Mouse (Mus musculus) neural tube, embryonic 15.5 days (tissue): Measurements from ENCODE around the gene Gale. TPM values are rescaled to one million over a fixed set of nuclear protein-coding genes. Genes with fewer than 3 reads are reported as not detected.
"Not testable (repeated sequence)": the region's sequence is repeated elsewhere in the genome, so short reads cannot be mapped to it uniquely, and the experiment has no call there.

Experiments used
- ATAC-seq: fragments of 200-750 bp; cut with Nextera tagmentation; 2 replicates; pipeline ENCODE4 v1.8.0; 2017; ENCODE audit warnings: mild to moderate bottlenecking, moderate TSS enrichment, moderate library complexity; ENCODE audit not compliant: low FRiP score
- H3K27ac ChIP-seq: fragments of 300-500 bp; sonication (generic); replicated peaks from 2 replicates; pipeline ENCODE4 v1.5.1; 2015; ENCODE audit warnings: mild to moderate bottlenecking, inconsistent platforms
- H3K27me3 ChIP-seq: fragments of 300-500 bp; sonication (generic); replicated peaks from 2 replicates; pipeline ENCODE4 v1.6.1; 2015; ENCODE audit warnings: inconsistent platforms
- H3K36me3 ChIP-seq: fragments of 300-500 bp; sonication (generic); 2 replicates; pipeline ENCODE4 v1.6.1; 2015; ENCODE audit warnings: inconsistent platforms
- H3K4me1 ChIP-seq: fragments of 300-500 bp; sonication (generic); 2 replicates; pipeline ENCODE4 v1.6.1; 2015; ENCODE audit warnings: inconsistent platforms
- H3K4me2 ChIP-seq: fragments of 300-500 bp; sonication (generic); 2 replicates; pipeline ENCODE4 v1.6.1; 2015; ENCODE audit warnings: inconsistent platforms, mild to moderate bottlenecking, moderate library complexity
- H3K4me3 ChIP-seq: fragments of 300-500 bp; sonication (generic); replicated peaks from 2 replicates; pipeline ENCODE4 v1.5.1; 2015; ENCODE audit warnings: mild to moderate bottlenecking, inconsistent platforms
- H3K9ac ChIP-seq: fragments of 300-500 bp; sonication (generic); replicated peaks from 2 replicates; pipeline ENCODE4 v1.6.1; 2015; ENCODE audit warnings: mild to moderate bottlenecking, inconsistent platforms
- H3K9me3 ChIP-seq: fragments of 300-500 bp; sonication (generic); replicated peaks from 2 replicates; pipeline ENCODE4 v1.6.1; 2016; ENCODE audit warnings: inconsistent platforms
- WGBS: fragments of 180-500 bp; shearing (Covaris S2); methylation state at CpG from one replicate; pipeline ENCODE4 v1.1.7; 2015; ENCODE audit warnings: mixed read lengths; 5-methylcytosine and 5-hydroxymethylcytosine counted together
- polyA plus RNA-seq: library from polyadenylated mRNA; unstranded; fragments of >200 nt; fragmentation: Nextera tagmentation; extraction: Ambion mirVana; gene quantifications from 2 replicates; pipeline ENCODE4 v1.2.1, GENCODE M21; 2015

Gene Gale
- polyA plus RNA-seq, 1 experiment from 2014 or later, result 53.5 TPM

GRCm38 (mm10) chr4:135928376-135928775 is 35.2 kb upstream of the Gale start:
- no peaks in the 10 kb centered on the region for H3K9me3 ChIP-seq
- ATAC-seq, result no peak
- peaks cover 36% of the 10 kb centered on the region for H3K36me3 ChIP-seq
- H3K4me1 ChIP-seq, result no peaks in the 10 kb centered on the region
- no peaks in the 10 kb centered on the region for H3K27me3 ChIP-seq
- no peak overlapping the region for H3K4me3 ChIP-seq
- whole genome bisulfite sequencing, result 84% methylated on average over 9 of the region's 9 CpGs
- H3K4me2 ChIP-seq, result no peak overlapping the region
- no peak overlapping the region for H3K9ac ChIP-seq
- no peak overlapping the region for H3K27ac ChIP-seq

- Histone ChIP-seq H3K27ac (no peak overlapping the region), H3K4me2 (no peak overlapping the region), H3K27me3 (no peaks in the 10 kb centered on the region), H3K9ac (no peak overlapping the region), H3K36me3 (peaks cover 41% of the 10 kb centered on the region), H3K4me1 (no peaks in the 10 kb centered on the region), H3K4me3 (no peak overlapping the region), H3K9me3 (no peaks in the 10 kb centered on the region)
- WGBS, result 86% methylated on average over 5 of the region's 5 CpGs
- ATAC-seq, result no peak
Measured at GRCm38 (mm10) chr4:135929405-135929804, 34.1 kb upstream of the Gale start.

GRCm38 (mm10) chr4:135929828-135930227 is 33.7 kb upstream of the Gale start:
- WGBS, result 93% methylated on average over 9 of the region's 9 CpGs
- no peak overlapping the region for H3K9ac ChIP-seq
- H3K36me3 ChIP-seq, result peaks cover 41% of the 10 kb centered on the region
- ATAC-seq, result no peak
- H3K27ac ChIP-seq, result no peak overlapping the region
- no peak overlapping the region for H3K4me3 ChIP-seq
- no peaks in the 10 kb centered on the region for H3K4me1 ChIP-seq
- no peak overlapping the region for H3K4me2 ChIP-seq
- H3K27me3 ChIP-seq, result no peaks in the 10 kb centered on the region
- H3K9me3 ChIP-seq, result no peaks in the 10 kb centered on the region

- H3K36me3 ChIP-seq, result peaks cover 40% of the 10 kb centered on the region
- 97% methylated on average over 8 of the region's 8 CpGs for WGBS
- no peaks in the 10 kb centered on the region for H3K4me1 ChIP-seq
- no peak overlapping the region for H3K27ac ChIP-seq
- no peaks in the 10 kb centered on the region for H3K27me3 ChIP-seq
- H3K9me3 ChIP-seq, result no peaks in the 10 kb centered on the region
- H3K4me2 ChIP-seq, result no peak overlapping the region
- H3K9ac ChIP-seq, result no peak overlapping the region
- no peak overlapping the region for H3K4me3 ChIP-seq
- no peak for ATAC-seq
Measured at GRCm38 (mm10) chr4:135930239-135930638, 33.3 kb upstream of the Gale start.

GRCm38 (mm10) chr4:135931832-135932231 is 31.7 kb upstream of the Gale start:
- H3K4me1 ChIP-seq, result no peaks in the 10 kb centered on the region
- WGBS, result 70% methylated on average over 5 of the region's 5 CpGs

GRCm38 (mm10) chr4:135934708-135935500 is 28.6 kb upstream of the Gale start:
- ATAC-seq, result no peak
- Histone ChIP-seq H3K4me3 (no peak overlapping the region), H3K4me1 (no peaks in the 10 kb centered on the region), H3K4me2 (no peak overlapping the region), H3K36me3 (peaks cover 54% of the 10 kb centered on the region), H3K27me3 (no peaks in the 10 kb centered on the region), H3K9ac (no peak overlapping the region), H3K27ac (no peak overlapping the region), H3K9me3 (no peaks in the 10 kb centered on the region)
- WGBS, result 55% methylated on average over 12 of the region's 12 CpGs

More at GRCm38 (mm10) chr4:135931832-135932231, 31.7 kb upstream of the Gale start:
- Histone ChIP-seq H3K27me3 (no peaks in the 10 kb centered on the region), H3K36me3 (peaks cover 36% of the 10 kb centered on the region), H3K9me3 (no peaks in the 10 kb centered on the region), H3K9ac (no peak overlapping the region), H3K4me3 (no peak overlapping the region), H3K4me2 (no peak overlapping the region), H3K27ac (no peak overlapping the region)
- ATAC-seq, result no peak

- Histone ChIP-seq H3K27me3 (no peaks in the 10 kb centered on the region), H3K27ac (no peak overlapping the region), H3K9ac (no peak overlapping the region), H3K36me3 (peaks cover 54% of the 10 kb centered on the region), H3K4me3 (no peak overlapping the region), H3K9me3 (no peaks in the 10 kb centered on the region), H3K4me1 (no peaks in the 10 kb centered on the region), H3K4me2 (no peak overlapping the region)
- 71% methylated on average over 5 of the region's 5 CpGs for WGBS
- no peak for ATAC-seq
Measured at GRCm38 (mm10) chr4:135935502-135935901, 28.0 kb upstream of the Gale start.

GRCm38 (mm10) chr4:135938858-135939257 is 24.7 kb upstream of the Gale start:
- Histone ChIP-seq H3K9me3 (no peaks in the 10 kb centered on the region), H3K4me2 (no peak overlapping the region), H3K9ac (no peak overlapping the region), H3K4me1 (no peaks in the 10 kb centered on the region), H3K4me3 (no peak overlapping the region), H3K27me3 (no peaks in the 10 kb centered on the region), H3K27ac (no peak overlapping the region), H3K36me3 (peaks cover 42% of the 10 kb centered on the region)
- no peak for ATAC-seq
- WGBS, result 80% methylated on average over 7 of the region's 7 CpGs

- not testable (repeated sequence) for H3K4me2 ChIP-seq, H3K9me3 ChIP-seq, H3K4me1 ChIP-seq, H3K9ac ChIP-seq, H3K27me3 ChIP-seq, H3K27ac ChIP-seq, ATAC-seq, H3K4me3 ChIP-seq
- 88% methylated on average over 8 of the region's 8 CpGs for WGBS
- peaks cover 29% of the 10 kb centered on the region for H3K36me3 ChIP-seq
Measured at GRCm38 (mm10) chr4:135941026-135941425, 22.5 kb upstream of the Gale start.

- Histone ChIP-seq H3K4me2 (no peak overlapping the region), H3K27me3 (no peaks in the 10 kb centered on the region), H3K4me3 (no peak overlapping the region), H3K27ac (no peak overlapping the region), H3K36me3 (peaks cover 26% of the 10 kb centered on the region), H3K9me3 (no peaks in the 10 kb centered on the region), H3K4me1 (peaks cover 11% of the 10 kb centered on the region), H3K9ac (no peak overlapping the region)
- no peak for ATAC-seq
- WGBS, result 94% methylated on average over 6 of the region's 6 CpGs
Measured at GRCm38 (mm10) chr4:135942193-135942592, 21.3 kb upstream of the Gale start.

GRCm38 (mm10) chr4:135943389-135943788 is 20.1 kb upstream of the Gale start:
- no peaks in the 10 kb centered on the region for H3K9me3 ChIP-seq
- H3K9ac ChIP-seq, result no peak overlapping the region
- no peak overlapping the region for H3K4me3 ChIP-seq
- H3K27ac ChIP-seq, result no peak overlapping the region
- H3K4me1 ChIP-seq, result peaks cover 23% of the 10 kb centered on the region
- 64% methylated on average over 4 of the region's 4 CpGs for WGBS
- H3K4me2 ChIP-seq, result no peak overlapping the region
- peaks cover 22% of the 10 kb centered on the region for H3K36me3 ChIP-seq
- ATAC-seq, result no peak
- H3K27me3 ChIP-seq, result no peaks in the 10 kb centered on the region

GRCm38 (mm10) chr4:135945706-135946105 is 17.8 kb upstream of the Gale start:
- 0 out of 2 replicates have a peak, but pooled peaks have one; percentile 10 for ATAC-seq
- Histone ChIP-seq H3K9ac (peak overlapping the region; percentile 84), H3K4me2 (peak overlapping the region; percentile 80), H3K36me3 (peaks cover 8% of the 10 kb centered on the region; the same call in 1 of the 2 replicates), H3K9me3 (no peaks in the 10 kb centered on the region), H3K27ac (peak overlapping the region; percentile 80), H3K27me3 (no peaks in the 10 kb centered on the region), H3K4me3 (peak overlapping the region; percentile 65), H3K4me1 (peaks cover 31% of the 10 kb centered on the region)
- WGBS, result 72% methylated on average over 10 of the region's 10 CpGs
